Mouse (Mus musculus): ENCODE results near the gene Arhgap24.

DNA sequence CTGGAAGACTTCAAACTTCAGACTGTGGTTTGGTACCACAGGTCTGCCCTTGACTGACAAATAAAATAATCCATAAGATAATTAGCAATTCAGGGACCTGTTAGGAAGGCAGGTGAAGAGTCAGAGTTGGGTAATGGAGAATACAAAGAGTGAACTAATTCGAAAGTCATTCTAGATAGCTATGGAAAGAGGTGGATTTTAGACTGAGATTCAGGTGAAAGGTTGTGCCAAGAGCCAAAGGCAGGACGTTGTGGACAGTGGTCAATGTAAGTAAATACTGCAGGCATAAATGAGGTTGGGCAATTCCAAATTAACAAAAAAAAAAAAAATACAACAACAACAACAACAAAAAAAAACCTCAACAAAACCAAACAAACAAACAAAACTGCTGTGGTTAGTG, 67.2 kb downstream of the Arhgap24 start:
- TF ChIP-seq CTCF (conservative IDR thresholded peaks at IDR 0.05; ENCODE audit: low read length): no peak
- no peak for TF ChIP-seq POU5F1 (IDR thresholded peaks at IDR 0.05; ENCODE audit: borderline replicate concordance, low read length)
- no peak for TF ChIP-seq NANOG (IDR thresholded peaks at IDR 0.05; ENCODE audit: borderline replicate concordance, low read length)

Data from E14TG2a.4 (cell line).